Mouse (Mus musculus) yolk sac, embryonic 10.5 days (tissue): ENCODE results near the gene Krtap4-7.
"Not testable (repeated sequence)": the region's sequence is repeated elsewhere in the genome, so short reads cannot be mapped to it uniquely, and the experiment has no call there.

Experiments
- DNase-seq: peaks from one replicate; pipeline ENCODE4 v3.0.0-alpha.2; 2017; ENCODE audit warnings: low spot score

Gene Krtap4-7

DNA sequence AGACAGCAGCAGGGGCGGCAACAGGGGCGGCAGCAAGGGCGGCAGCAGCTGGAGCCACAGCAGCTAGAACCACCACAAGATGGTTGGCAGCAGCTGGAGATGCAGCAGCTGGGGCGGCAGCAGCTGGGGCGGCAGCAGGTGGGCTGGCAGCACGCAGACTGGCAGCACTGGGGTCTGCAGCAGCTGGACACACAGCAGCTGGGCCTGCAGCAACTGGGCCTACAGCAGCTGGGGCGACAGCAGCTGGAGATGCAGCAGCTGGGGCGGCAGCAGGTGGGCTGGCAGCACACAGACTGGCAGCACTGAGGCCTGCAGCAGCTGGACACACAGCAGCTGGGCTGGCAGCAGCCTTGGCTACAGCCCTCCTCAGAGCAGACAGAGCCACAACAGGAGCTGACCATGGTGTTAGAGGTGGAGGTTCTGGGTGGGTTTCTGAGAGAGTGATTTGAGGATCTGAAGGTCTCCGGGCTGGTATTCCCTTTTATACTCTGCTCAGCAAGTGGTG is at the start of gene Krtap4-7:
Gene Krtap4-7, minus strand, starts transcription at position 455 of the 505 bp plus-strand sequence.
- not testable (repeated sequence) for DNase-seq

DNA sequence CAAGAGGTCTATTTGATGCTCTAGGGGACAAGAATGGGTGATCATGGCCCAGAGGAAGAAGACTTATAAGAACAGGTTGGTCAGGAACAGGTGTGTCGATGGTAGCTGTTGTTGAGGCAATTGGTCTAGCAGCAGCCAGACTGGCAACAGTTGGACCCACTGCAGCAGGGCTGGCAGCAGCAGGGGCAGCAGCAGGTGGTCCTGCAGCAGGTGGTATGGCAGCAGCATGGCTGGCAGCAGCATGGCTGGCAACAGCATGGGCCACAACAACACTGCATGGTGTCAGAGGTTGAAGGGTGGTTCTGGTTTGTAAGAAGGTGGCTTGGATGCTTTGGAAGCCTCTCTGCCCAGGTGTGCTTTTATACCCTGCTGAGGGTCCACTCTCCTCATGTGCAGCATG is 46.6 kb upstream of the Krtap4-7 start, which contains the start of gene Gm14190:
Gene Gm14190, minus strand, starts transcription at position 278 of the 400 bp plus-strand sequence.
- no peak for DNase-seq

DNA sequence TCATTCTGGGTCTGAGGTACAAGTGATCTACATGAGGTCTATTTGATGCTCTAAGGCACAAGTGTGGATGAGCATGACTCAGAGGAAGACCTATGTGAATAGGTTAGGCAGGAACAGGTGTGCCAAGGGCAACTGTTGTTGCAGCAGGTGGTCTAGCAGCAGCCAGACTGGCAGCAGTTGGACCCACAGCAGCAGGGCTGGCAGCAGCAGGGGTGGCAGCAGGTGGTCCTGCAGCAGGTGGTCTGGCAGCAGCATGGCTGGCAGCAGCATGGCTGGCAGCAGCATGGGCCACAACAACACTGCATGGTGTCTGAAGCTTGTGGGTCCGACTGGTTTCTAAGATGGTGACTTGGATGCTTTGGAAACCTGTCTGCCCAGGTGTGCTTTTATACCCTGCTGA is 41.3 kb upstream of the Krtap4-7 start:
- not testable (repeated sequence) for DNase-seq

DNA sequence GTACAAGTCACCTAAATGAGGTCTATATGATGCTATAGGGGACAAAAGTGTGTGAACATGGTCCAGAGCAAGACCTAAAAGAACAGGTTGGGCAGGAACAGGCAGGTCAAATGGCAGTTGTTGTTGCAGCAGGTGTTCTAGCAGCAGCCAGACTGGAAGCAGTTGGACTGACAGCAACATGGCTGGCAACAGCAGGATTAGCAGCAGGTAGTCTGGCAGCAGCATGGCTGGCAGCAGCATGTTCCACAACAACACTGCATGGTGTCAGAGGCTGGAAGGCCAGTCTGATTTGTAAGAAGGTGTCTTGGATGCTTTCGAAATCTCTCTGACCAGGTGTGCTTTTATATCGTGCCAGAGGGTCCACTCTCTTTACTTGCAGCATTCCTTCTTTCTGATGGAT is 39.6 kb upstream of the Krtap4-7 start:
- DNase-seq = no peak

DNA sequence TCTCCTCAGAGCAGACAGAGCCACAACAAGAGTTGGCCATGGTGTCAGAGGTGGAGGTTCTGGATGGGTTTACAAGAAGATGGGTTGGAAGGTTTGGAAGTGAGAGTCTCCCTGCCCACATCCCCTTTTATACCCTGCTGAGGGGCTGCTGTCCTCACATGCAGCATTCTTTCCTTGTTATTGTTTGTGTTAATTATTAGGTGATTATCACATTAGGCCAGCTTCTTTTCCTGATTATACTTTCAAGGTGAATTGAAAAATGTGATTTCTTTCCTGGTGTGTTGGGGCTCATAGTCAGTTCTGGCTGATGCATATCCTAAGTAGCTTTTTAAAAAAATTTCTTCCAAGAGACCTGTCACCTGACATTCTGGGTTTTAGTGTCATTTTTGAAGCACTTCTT is 22.0 kb upstream of the Krtap4-7 start, which contains the start of gene Krtap4-6:
Gene Krtap4-6, minus strand, starts transcription at position 101 of the 400 bp plus-strand sequence.
- DNase-seq = no peak

DNA sequence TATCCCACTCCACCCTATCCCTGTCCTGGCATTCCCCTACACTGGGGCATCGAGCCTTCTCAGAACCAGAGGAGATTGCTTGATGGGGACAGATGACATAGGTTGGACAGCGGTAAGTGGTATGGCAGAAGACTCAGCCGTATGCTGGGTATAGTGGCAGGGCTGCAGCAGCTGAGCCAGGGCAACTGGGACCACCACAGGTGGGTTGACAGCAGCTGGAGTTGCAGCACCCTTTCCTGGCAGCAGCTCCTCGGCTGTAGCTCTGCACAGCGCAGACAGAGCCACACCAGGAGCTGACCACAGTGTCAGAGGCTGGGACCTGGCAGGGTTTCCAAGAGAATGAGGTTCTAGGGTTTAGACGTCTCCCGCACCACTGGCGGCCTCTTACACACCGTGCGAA is 18.9 kb upstream of the Krtap4-7 start:
- DNase-seq = no peak

DNA sequence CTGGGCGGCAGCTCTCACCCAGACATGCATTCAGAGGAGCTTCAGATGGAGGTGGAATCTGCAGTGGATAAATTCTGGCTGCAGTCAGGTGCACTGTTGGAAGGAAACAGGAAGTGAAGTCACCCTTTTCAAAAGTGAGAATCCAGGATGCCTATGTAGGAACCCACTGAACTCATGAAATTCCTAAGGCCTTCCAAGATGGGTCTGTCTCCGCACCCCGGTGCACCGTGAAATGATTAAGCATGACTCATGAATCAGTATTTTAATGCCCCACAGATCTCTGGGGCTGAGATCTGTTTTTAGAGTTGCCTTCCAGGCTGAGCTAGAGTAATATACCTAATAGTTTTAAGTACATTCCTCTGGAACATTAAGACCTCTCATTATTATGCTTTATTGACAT is 15.4 kb upstream of the Krtap4-7 start:
- no peak for DNase-seq

DNA sequence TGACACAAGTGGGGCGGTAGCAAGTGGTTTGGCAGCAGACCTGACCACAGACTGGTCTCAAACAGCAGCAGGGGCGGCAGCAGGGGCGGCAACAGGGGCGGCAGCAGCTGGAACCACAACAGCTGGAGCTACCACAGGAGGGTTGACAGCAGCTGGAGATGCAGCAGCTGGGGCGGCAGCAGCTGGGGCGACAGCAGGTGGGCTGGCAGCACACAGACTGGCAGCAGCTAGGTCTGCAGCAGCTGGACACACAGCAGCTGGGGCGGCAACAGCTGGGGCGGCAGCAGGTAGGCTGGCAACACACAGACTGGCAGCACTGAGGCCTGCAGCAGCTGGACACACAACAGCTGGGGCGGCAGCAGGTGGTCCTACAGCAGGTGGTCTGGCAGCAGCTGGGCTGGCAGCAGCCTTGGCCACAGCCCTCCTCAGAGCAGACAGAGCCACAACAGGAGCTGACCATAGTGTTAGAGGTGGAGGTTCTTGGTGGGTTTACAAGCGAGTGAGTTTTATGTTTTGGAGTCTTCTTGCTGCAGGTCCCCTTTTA is 14.7 kb upstream of the Krtap4-7 start, which contains the start of gene Gm11563:
Gene Gm11563, minus strand, starts transcription at position 494 of the 544 bp plus-strand sequence.
- DNase-seq = not testable (repeated sequence)

DNA sequence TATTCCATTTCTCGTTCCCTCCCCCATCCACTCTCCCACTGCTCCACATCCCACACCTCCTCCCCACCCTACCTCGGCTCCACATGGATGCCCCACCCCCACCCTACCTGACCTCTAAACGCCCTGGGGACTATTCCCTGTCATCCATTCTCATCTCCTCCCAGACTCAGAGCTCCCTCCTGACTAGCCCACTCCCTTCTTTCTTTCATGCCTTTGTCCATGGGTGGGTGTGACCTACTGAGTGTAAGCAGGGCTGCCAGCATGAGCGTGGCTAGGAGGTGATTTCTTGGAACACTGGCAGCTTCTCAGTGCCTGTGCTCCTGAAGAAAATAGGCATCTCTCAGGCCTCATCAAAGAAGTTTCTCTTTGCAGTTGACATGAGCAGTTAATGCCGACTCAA is 13.2 kb upstream of the Krtap4-7 start:
- no peak for DNase-seq

DNA sequence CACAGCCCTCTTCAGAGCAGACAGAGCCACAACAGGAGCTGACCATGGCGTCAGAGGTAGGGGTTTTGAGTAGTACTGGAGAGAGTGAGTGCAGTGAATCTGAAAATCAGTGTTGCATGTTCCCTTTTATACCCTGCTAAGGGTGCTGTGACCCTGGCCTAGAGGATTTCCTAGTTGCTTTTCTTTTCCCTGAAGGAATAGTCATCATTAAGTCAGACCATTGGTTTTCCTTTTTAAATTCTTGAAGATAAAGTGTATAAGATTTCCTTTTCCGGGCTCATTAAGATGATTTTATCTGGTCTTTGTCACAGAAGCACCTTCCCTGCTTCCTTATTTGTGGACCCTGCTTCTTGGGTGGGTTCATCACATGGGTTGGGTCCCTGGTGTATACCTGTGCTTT is 6.2 kb upstream of the Krtap4-7 start, which contains the start of gene Gm11555:
Gene Gm11555, minus strand, starts transcription at position 101 of the 400 bp plus-strand sequence.
- no peak for DNase-seq

DNA sequence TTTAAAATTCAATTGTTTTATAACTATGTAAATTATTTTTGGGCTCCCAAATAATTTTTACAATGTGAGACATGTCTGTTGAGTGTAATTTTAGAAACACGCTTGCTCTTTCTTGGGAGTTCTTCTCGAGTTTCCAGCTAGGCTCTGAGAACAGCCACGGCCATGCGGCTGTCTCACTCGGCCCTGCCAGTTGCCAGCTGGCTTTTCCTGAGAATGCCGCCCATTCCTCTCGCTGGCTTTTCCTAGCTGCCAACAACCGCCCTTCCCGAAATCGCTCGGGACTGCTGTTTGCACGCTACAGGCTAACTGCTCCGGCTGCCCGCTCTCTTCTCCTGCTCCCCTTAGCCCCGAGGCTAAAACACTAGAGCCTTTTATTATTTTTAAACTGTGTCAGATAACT is 2.6 kb upstream of the Krtap4-7 start:
- no peak for DNase-seq

DNA sequence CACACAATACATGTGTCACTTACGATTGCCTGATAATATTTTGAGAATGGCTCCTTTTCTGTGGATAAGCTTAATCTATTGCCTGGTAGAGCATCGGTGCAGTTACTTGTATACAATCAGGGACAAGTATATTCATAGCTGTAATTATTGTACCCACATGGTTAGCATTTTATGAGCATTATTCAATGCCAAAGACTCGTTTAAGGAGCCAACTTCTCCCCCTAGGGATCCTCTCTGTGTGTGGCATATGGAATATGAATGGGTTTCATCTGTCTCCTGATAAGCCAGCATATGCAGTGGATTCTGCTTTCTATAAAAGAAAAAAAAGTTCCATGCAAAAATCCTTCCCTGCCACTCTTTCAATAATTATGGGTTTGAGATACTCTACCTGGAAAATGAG is 462 bp upstream of the Krtap4-7 start:
- DNase-seq = no peak

DNA sequence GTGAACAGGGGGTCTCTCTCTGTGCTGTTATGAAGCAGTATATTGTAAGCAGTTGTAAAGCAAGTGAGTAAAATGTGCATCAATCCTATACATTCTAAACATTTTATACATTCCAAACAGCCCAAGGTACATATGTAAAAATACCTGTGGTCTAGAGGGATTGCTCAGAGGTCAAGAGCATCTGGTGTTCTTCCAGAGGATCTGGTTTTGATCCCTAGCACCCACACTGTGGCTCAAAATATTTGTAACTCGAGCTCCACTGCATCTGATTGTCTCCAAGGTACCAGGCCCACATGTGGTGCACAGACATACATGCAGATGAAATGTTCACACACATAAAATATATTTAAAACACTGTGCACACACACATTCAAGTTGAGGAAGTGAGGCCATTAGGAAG is 3.0 kb downstream of the Krtap4-7 start:
- DNase-seq = no peak

DNA sequence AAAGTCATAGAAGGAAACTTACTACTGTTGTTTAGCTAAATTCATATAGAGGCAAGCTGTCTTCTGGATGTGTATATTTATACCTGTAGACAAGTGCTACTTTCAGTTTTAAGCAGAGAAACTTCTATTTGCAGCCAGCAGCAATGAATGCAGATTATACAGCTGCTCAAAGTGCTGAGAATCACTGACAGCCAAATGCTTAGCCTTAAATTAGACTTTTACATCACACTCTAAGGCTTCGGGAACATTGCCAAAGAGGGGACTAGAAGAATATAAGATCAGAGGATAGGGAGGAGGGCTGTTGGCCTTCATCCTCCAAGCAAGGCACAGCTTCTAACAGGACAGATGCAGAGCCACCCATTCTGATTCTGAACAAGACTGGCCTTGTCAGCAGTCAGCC is 6.8 kb downstream of the Krtap4-7 start:
- DNase-seq = no peak

DNA sequence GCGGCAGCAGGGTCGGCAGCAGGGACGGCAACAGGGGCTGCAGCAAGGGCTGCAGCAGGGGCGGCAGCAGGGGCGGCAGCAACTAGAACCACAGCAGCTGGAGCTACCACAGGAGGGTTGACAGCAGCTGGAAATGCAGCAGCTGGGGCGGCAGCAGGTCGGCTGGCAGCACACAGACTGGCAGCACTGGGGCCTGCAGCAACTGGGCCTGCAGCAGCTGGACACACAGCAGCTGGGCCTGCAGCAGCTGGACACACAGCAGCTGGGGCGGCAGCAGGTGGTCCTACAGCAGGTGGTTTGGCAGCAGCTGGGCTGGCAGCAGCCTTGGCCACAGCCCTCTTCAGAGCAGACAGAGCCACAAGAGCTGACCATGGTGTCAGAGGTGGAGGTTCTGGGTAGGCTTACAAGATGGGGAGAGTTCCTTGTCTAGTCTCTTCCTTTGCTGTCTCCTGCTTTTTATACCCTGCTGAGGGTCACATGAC is 9.2 kb downstream of the Krtap4-7 start, which contains the start of gene Krtap4-2:
Gene Krtap4-2, minus strand, starts transcription at position 432 of the 482 bp plus-strand sequence.
- no peak for DNase-seq

DNA sequence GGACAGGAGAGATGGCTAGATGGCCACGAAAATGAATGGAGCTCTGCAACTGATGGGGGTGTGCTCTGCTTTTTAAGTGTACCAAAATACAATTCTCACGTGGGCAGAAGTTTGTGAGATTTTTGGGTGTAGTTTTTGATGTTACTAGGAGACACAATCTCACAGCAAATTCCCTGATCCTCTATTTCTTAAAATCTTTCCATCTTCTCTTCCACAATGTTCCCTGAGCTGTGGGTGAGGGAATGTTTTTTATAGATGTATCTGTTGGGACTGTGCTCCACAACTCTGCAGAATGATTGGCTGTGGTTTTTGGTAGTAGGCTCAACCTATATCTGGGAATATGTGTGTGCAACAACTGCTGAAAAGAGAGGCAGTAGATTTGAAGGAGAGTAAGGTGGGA is 10.6 kb downstream of the Krtap4-7 start:
- DNase-seq = no peak

DNA sequence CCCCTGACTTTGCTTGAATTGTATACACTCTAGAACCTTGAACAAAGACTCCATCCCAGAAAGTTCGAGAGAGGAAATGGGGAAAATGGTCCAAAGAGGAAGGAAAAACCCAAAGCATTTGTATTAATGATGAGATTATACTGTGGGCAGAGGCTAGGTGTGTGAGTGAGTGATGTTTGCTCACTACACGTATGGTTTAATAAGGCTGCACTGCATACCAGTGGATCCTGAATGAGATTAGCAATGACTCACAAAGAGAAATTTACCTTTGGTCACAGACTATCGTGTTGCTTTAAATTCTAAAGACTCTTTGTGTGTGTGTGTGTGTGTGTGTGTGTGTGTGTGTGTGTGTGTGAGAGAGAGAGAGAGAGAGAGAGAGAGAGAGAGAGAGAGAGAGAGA is 13.0 kb downstream of the Krtap4-7 start:
- DNase-seq = no peak

DNA sequence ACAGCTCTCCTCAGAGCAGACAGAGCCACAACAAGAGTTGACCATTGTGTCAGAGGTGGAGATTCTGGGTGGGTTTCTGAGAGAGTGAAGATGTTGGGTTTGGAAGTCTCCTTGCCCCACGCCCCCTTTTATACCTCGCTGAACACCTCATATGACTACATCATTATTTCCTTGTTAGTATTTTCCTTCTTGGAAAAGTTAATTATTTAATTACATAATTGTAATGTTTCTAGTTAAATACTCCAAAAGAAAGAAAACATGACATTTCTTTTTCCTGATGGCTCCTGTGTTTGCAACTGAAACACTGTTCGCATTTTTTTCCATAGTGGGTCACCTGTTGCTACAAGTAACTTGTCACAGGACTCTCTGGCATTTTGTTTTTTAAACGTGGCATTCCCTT is 15.8 kb downstream of the Krtap4-7 start, which contains the start of gene Krtap4-1:
Gene Krtap4-1, minus strand, starts transcription at position 101 of the 400 bp plus-strand sequence.
- DNase-seq = no peak

DNA sequence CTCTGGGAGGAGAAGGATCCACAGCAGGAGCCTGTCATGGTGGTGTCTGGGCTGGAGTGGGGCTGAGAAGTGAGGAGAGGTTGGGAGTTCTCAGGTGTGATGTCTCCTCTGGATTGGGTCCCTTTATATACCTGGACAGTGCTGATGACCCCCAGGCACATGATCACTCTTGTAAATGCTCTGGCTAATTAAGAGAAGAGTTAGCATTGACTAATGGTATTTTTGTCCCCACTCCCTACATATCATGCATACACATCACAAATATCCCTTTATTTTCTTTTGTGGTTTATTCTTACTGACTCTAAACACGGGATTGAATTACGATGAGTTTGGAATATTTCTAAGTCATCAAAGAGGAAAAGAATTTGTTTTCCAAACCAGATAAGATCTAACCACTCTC is 23.6 kb downstream of the Krtap4-7 start, which contains the start of gene Gm11562:
Gene Gm11562, minus strand, starts transcription at position 101 of the 400 bp plus-strand sequence.
- DNase-seq = no peak

DNA sequence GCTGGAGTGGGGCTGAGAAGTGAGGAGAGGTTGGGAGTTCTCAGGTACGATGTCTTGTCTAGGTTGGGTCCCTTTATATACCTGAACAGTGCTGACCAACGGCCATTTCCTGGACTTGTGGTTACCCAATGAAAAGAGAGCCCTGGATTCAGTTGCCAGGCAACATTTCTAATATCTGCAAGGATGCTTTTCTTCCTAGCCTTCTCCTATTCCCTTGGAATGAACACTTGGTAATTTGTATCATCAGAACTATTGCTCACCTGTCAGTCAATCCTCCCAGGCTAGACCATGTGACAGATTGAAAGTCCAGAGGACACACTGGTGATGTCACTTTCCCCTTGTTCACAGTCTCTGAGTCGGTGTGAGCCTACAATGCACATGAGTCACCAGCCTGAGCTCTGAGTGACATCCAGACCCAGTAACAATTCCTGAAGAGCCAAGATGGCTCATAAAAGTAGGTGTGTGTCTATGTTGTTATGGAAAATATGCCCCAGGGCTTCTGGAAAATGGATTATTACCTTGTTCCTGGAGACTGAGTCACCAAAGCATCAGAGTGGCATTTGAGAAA is 29.0 kb downstream of the Krtap4-7 start, which contains the start of gene Krtap2-4:
Gene Krtap2-4, minus strand, starts transcription at position 51 of the 568 bp plus-strand sequence.
- no peak for DNase-seq

DNA sequence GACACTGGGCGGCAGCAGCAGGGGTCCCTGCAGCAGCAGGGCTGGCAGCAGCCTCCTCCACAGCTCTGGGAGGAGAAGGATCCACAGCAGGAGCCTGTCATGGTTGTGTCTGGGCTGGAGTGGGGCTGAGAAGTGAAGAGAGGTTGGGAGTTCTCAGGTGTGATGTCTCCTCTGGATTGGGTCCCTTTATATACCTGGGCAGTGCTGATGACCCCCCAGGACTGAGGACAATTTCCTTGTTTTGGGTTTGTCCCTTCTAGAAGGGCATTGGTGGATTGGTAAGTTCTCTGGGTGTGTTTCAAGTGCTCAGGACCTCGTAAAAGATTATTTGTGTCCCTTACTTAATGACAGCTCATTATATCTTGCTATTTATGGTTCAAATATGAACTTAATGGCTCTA is 33.8 kb downstream of the Krtap4-7 start, which contains the start of gene Gm11937:
Gene Gm11937, minus strand, starts transcription at position 101 of the 400 bp plus-strand sequence.
- not testable (repeated sequence) for DNase-seq

DNA sequence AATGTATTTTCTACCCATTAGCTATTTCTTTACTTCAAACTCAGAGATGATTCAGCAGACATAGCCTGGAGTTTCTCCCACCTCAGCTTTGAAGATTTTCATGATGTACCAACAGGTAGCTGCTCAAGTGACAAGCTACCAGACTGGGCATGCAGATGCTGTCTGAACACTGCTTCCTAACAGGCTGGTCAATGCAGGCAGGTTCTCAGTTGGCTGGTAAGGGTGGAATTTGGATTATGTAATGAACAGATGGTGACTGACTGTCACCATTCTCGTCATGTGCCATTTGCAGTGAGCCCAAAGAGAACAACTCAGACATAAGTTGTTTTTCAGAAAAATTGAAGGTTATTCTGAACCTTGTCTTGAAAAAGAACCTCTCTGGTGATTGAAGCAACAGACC is 34.8 kb downstream of the Krtap4-7 start:
- no peak for DNase-seq

DNA sequence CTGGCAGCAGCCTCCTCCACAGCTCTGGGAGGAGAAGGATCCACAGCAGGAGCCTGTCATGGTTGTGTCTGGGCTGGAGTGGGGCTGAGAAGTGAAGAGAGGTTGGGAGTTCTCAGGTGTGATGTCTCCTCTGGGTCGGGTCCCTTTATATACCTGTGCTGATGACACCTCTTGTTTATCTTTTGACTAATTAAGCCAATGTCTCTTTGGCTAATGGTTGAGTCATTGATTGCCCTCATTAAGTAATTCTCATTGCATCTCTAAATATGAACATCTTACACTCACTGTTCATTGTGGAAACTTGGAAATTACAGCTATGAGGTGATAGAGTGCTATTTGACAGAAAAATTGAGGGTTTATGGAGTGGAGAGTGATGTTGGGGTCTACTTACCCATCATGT is 40.7 kb downstream of the Krtap4-7 start, which contains the start of gene Gm11938:
Gene Gm11938, minus strand, starts transcription at position 101 of the 400 bp plus-strand sequence.
- not testable (repeated sequence) for DNase-seq
